Mouse (Mus musculus) intestine, embryonic 14.5 days (tissue): ENCODE data around the gene Emilin3. TPM values are rescaled to one million over a fixed set of nuclear protein-coding genes. Genes with fewer than 3 reads are reported as not detected.
A peak's percentile ranks its signal among the peaks of the same experiment; 100 is the strongest.

Experiments
- ATAC-seq: fragments of 200-750 bp; cut with Nextera tagmentation; replicated peaks from 2 replicates; pipeline ENCODE4 v1.8.0; 2017; ENCODE audit warnings: low read depth, moderate number of reproducible peaks, moderate TSS enrichment, moderate library complexity; ENCODE audit not compliant: low FRiP score, low TSS enrichment
- DNase-seq: peaks from one replicate; pipeline ENCODE4 v3.0.0-alpha.2; 2018; ENCODE audit warnings: low spot score
- H3K27ac ChIP-seq: fragments of 300-500 bp; sonication (generic); 2 replicates; pipeline ENCODE4 v1.5.1; 2014; ENCODE audit warnings: low read depth, mild to moderate bottlenecking, control low read depth
- H3K27me3 ChIP-seq: fragments of 300-500 bp; sonication (generic); replicated peaks from 2 replicates; pipeline ENCODE4 v1.6.1; 2014; ENCODE audit warnings: low read length, control low read depth; ENCODE audit not compliant: control insufficient read depth, insufficient read depth
- H3K36me3 ChIP-seq: fragments of 300-500 bp; sonication (generic); 2 replicates; pipeline ENCODE4 v1.6.1; 2014; ENCODE audit warnings: low read length, control low read depth; ENCODE audit not compliant: control insufficient read depth, insufficient read depth
- H3K4me1 ChIP-seq: fragments of 300-500 bp; sonication (generic); replicated peaks from 2 replicates; pipeline ENCODE4 v1.6.1; 2014; ENCODE audit warnings: low read length, control low read depth, mixed read lengths; ENCODE audit not compliant: control insufficient read depth, insufficient read depth
- H3K4me2 ChIP-seq: fragments of 300-500 bp; sonication (generic); 2 replicates; pipeline ENCODE4 v1.6.1; 2014; ENCODE audit warnings: low read length
- H3K4me3 ChIP-seq: fragments of 300-500 bp; sonication (generic); 2 replicates; pipeline ENCODE4 v1.5.1; 2014; ENCODE audit warnings: low read depth, low read length, control low read depth, mixed read lengths
- H3K9ac ChIP-seq: fragments of 300-500 bp; sonication (generic); 2 replicates; pipeline ENCODE4 v1.6.1; 2014; ENCODE audit warnings: mild to moderate bottlenecking, low read length
- H3K9me3 ChIP-seq: fragments of 300-500 bp; sonication (generic); 2 replicates; pipeline ENCODE4 v1.6.1; 2016; ENCODE audit warnings: low read length, control low read depth; ENCODE audit not compliant: control insufficient read depth
- WGBS: fragments of 180-500 bp; shearing (Covaris S2); extraction: QIAGEN DNeasy Blood & Tissue Kit; methylation state at CpG from one replicate; pipeline ENCODE4 v1.1.7; 2014; 5-methylcytosine and 5-hydroxymethylcytosine counted together
- polyA plus RNA-seq: library from polyadenylated mRNA; unstranded; fragments of >200 nt; fragmentation: Nextera tagmentation; extraction: Ambion mirVana; gene quantifications from 2 replicates; pipeline ENCODE4 v1.2.1, GENCODE M21; 2014

Emilin3 gene
- polyA plus RNA-seq, 1 experiment from 2014 or later: 29.0 TPM

- Histone ChIP-seq H3K9ac (0 out of 2 replicates have a peak overlapping the region, but pooled peaks have one; percentile 3), H3K9me3 (no peaks in the 10 kb centered on the region), H3K27me3 (peaks cover 15% of the 10 kb centered on the region), H3K4me3 (no peak overlapping the region), H3K4me2 (no peak overlapping the region), H3K36me3 (no peaks in the 10 kb centered on the region), H3K4me1 (peaks cover 13% of the 10 kb centered on the region), H3K27ac (peak overlapping the region; percentile 78)
- no peak for ATAC-seq
- no peak for DNase-seq
- WGBS: 62% methylated on average over 9 of the region's 9 CpGs
Observed at GRCm38 (mm10) chr2:160914656-160915055, 2.5 kb upstream of the Emilin3 start.

- peaks cover 25% of the 10 kb centered on the region for H3K36me3 ChIP-seq
- WGBS: under 1% methylated on average over 58 of the region's 64 CpGs
- no peaks in the 10 kb centered on the region for H3K9me3 ChIP-seq
- peaks cover 13% of the 10 kb centered on the region for H3K4me1 ChIP-seq
- peak overlapping the region; percentile 77 for H3K4me2 ChIP-seq
- ATAC-seq: peak; percentile 43
- peak; percentile 74 for DNase-seq
- H3K27ac ChIP-seq: peak overlapping the region; percentile 73
- peak overlapping the region; percentile 58 for H3K9ac ChIP-seq
- H3K4me3 ChIP-seq: peak overlapping the region; percentile 56
- peaks cover 15% of the 10 kb centered on the region for H3K27me3 ChIP-seq
Observed at GRCm38 (mm10) chr2:160911558-160912201, 448 bp downstream of the Emilin3 start.

GRCm38 (mm10) chr2:160910633-160911032, 1.5 kb downstream of the Emilin3 start:
- Histone ChIP-seq H3K9ac (no peak overlapping the region), H3K4me2 (peak overlapping the region; percentile 77), H3K27ac (no peak overlapping the region), H3K27me3 (peaks cover 15% of the 10 kb centered on the region), H3K9me3 (no peaks in the 10 kb centered on the region), H3K36me3 (peaks cover 25% of the 10 kb centered on the region), H3K4me1 (peaks cover 7% of the 10 kb centered on the region), H3K4me3 (peak overlapping the region; percentile 56; the same call in 1 of the 2 replicates)
- ATAC-seq (no peak), DNase-seq (no peak)
- 85% methylated on average over 5 of the region's 5 CpGs for WGBS

- no peak overlapping the region for H3K4me2 ChIP-seq
- 64% methylated on average over 18 of the region's 18 CpGs for WGBS
Observed at GRCm38 (mm10) chr2:160908607-160909006, 3.5 kb downstream of the Emilin3 start.

GRCm38 (mm10) chr2:160906101-160906500, 6.0 kb downstream of the Emilin3 start:
- H3K4me3 ChIP-seq: no peak overlapping the region
- H3K4me2 ChIP-seq: no peak overlapping the region
- no peaks in the 10 kb centered on the region for H3K9me3 ChIP-seq
- 0 out of 2 replicates have a peak, but pooled peaks cover 3% of the 10 kb centered on the region for H3K27me3 ChIP-seq
- no peak overlapping the region for H3K27ac ChIP-seq
- ATAC-seq (no peak), DNase-seq (no peak)
- WGBS: 78% methylated on average over 5 of the region's 5 CpGs
- H3K4me1 ChIP-seq: peaks cover under 1% of the 10 kb centered on the region; the same call in 1 of the 2 replicates
- peaks cover 25% of the 10 kb centered on the region for H3K36me3 ChIP-seq
- H3K9ac ChIP-seq: no peak overlapping the region

More at GRCm38 (mm10) chr2:160908607-160909006, 3.5 kb downstream of the Emilin3 start:
- ATAC-seq (no peak), DNase-seq (no peak)
- Histone ChIP-seq H3K9ac (no peak overlapping the region), H3K27me3 (peaks cover 15% of the 10 kb centered on the region), H3K4me1 (peaks cover 2% of the 10 kb centered on the region; the same call in 1 of the 2 replicates), H3K9me3 (no peaks in the 10 kb centered on the region), H3K36me3 (peaks cover 25% of the 10 kb centered on the region), H3K27ac (no peak overlapping the region), H3K4me3 (no peak overlapping the region)

GRCm38 (mm10) chr2:160905301-160905700, 6.8 kb downstream of the Emilin3 start:
- Histone ChIP-seq H3K4me1 (no peaks in the 10 kb centered on the region; the same call in 1 of the 2 replicates), H3K4me2 (no peak overlapping the region), H3K4me3 (no peak overlapping the region), H3K9ac (no peak overlapping the region), H3K27ac (no peak overlapping the region), H3K36me3 (peaks cover 25% of the 10 kb centered on the region), H3K27me3 (no peaks in the 10 kb centered on the region), H3K9me3 (no peaks in the 10 kb centered on the region)
- DNase-seq (no peak), ATAC-seq (no peak)
- WGBS: 97% methylated on average over 12 of the region's 12 CpGs

GRCm38 (mm10) chr2:160901656-160902412, 10.3 kb downstream of the Emilin3 start:
- no peak overlapping the region for H3K4me3 ChIP-seq
- H3K4me1 ChIP-seq: no peaks in the 10 kb centered on the region; the same call in 1 of the 2 replicates
- DNase-seq (no peak), ATAC-seq (0 out of 2 replicates have a peak, but pooled peaks have one; percentile 16)
- H3K27me3 ChIP-seq: no peaks in the 10 kb centered on the region
- 66% methylated on average over 7 of the region's 7 CpGs for WGBS
- peaks cover 2% of the 10 kb centered on the region; the same call in 1 of the 2 replicates for H3K36me3 ChIP-seq
- H3K9ac ChIP-seq: no peak overlapping the region
- H3K9me3 ChIP-seq: no peaks in the 10 kb centered on the region
- H3K27ac ChIP-seq: no peak overlapping the region
- H3K4me2 ChIP-seq: no peak overlapping the region

- Histone ChIP-seq H3K27me3 (no peaks in the 10 kb centered on the region), H3K36me3 (no peaks in the 10 kb centered on the region), H3K4me2 (no peak overlapping the region), H3K4me3 (no peak overlapping the region), H3K9ac (no peak overlapping the region), H3K27ac (no peak overlapping the region), H3K9me3 (no peaks in the 10 kb centered on the region), H3K4me1 (no peaks in the 10 kb centered on the region)
- ATAC-seq (no peak), DNase-seq (no peak)
- WGBS: 84% methylated on average over 9 of the region's 9 CpGs
Observed at GRCm38 (mm10) chr2:160891697-160892096, 20.4 kb downstream of the Emilin3 start.
